Mouse (Mus musculus) CD8-positive naive resting alpha-beta T cell, adult 2 months (primary cell): ENCODE data around the gene Cldn19.

Source experiments
- DNase-seq, 2 experiments: peaks; one replicate each; pipeline ENCODE4 v3.0.0; 2022; ENCODE audit warnings: low read depth in 2 of 2, low spot score in 2 of 2

The Cldn19 gene

DNA sequence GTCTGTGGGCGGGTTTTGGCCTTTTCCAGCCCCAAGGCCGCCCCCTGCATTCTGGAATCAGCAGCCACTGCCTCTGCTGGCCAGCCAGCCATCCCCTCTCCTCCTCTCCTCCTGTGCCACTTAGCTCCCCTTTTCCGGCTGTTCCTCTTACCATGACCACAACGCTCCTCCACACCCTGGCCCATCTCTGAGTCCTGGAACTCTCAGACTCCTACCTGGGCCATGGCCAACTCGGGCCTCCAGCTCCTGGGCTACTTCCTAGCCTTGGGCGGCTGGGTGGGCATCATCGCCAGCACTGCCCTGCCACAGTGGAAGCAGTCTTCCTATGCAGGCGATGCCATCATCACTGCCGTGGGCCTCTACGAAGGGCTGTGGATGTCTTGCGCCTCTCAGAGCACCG lies at the start of gene Cldn19:
Gene Cldn19, plus strand, starts transcription at position 64 of the 400 bp plus-strand sequence.
- DNase-seq = no peak

DNA sequence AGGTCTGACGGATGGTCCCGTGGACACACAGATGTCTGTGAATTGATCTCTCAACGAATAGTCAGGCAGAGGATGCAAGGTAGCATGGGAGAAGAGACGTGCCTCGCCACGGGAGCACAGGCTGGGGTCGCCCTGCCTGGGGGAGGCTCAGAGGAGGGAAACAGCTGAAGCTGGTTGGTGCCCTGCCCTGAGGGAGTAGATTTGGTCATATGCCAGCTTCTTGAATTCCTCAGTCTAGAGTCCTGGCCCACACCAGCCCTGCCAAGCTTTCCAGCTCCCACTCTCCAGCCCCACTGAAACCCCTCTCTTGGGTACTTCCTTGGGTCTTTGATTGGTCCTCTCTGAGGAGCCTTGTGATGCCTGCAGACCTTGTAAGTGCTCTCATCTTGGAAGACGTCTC lies 38.5 kb upstream of the Cldn19 start:
- no peak for DNase-seq

DNA sequence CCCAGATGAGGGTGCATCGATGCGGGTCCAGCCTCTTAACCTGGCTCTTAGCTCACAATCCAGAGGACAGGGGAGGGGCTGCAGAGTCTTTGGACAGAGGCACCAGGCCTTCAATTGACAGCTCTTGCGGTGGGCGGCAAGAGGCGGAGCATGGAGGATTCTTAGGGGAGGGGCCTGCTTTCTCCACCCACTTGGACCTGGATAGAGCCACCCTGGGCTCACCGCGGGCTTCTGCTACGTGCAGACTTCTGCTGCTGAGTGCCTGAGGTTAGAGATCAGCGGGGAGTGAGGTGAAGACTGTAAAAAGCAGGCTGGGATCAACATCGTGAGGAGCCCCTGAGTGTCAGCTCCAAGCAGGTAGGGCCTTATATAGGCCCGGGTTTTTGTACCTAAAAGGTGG lies 37.0 kb upstream of the Cldn19 start, which contains the start of gene Tmem269:
Gene Tmem269, minus strand, starts transcription at position 49 of the 400 bp plus-strand sequence.
- DNase-seq = no peak

DNA sequence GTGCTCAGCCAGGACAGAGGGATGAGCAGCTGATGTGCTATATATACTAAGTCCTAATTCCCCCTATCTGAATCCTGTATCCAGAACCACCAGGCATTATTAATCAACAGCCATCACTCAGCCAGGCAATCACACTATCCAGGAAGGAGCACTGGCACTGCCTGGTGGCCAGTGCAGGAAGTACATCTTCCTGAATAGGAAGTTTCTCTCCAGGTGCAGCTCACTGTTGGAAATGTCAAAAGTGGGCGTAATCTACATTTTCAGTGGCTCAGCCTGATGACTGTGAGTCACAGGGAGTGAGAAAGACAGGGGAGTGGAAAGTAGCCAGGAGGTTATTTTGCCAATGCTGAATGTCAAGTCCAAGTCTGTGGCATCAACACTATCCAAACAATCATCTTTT lies 31.5 kb upstream of the Cldn19 start:
- peak in 1 of 2 experiments; percentile 18 for DNase-seq

DNA sequence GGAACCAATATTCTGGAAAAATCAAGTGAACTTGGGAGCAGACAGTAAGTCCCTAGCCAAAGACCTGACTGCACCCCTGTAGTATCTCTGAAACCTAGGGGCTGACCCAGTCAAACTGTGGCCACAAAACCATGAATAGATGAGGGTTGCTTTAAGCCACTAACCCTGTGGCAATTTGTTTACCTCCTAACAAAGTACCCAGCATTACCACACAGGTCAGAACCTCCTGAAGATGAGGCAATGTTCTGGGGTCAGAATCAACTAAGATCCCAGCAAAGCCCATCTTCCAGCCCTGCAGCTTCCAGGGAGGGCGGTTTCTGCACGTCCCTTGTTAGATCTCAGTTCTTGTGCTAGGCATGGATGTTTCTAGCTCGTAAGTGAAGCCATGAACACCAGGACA lies 30.7 kb upstream of the Cldn19 start:
- DNase-seq = no peak

DNA sequence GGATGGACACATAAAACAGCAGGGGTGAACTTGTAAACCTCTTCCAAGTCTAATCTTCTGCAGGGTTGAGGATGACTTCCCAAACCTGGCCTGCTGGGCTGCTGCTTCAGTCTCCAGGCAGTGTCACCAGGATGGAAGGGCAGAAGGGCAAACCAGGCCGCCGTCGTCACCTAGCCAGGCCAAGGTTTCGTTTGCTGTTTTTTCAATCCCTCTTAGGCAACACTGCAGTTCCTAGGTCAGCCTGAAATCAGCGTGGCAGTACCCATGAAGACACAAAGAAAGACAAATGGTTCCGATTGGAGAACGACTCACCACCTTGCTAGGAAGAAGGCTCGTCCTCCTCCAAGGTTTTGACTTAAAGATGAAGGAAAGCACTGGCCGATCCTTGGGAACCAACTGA lies 29.5 kb upstream of the Cldn19 start:
- no peak for DNase-seq

DNA sequence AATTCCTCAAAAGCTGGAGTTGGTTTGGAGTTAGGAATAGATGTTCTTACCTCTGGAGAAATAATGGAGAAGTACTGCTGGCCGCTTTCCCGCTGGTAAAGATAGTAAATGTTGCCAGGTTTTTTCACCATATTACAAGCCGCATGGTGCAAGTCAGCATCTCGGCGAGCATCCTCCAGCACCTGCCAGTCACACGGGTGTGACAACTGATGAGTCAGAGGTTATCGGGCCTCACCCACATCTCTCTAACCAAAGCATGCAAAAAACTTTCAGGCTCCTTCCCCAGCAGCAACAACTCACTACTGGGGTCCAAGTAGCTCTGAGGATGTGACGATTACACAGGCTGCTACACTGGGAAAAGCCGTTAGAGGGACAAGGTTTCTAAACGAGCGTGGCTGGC lies 28.5 kb upstream of the Cldn19 start:
- no peak for DNase-seq

DNA sequence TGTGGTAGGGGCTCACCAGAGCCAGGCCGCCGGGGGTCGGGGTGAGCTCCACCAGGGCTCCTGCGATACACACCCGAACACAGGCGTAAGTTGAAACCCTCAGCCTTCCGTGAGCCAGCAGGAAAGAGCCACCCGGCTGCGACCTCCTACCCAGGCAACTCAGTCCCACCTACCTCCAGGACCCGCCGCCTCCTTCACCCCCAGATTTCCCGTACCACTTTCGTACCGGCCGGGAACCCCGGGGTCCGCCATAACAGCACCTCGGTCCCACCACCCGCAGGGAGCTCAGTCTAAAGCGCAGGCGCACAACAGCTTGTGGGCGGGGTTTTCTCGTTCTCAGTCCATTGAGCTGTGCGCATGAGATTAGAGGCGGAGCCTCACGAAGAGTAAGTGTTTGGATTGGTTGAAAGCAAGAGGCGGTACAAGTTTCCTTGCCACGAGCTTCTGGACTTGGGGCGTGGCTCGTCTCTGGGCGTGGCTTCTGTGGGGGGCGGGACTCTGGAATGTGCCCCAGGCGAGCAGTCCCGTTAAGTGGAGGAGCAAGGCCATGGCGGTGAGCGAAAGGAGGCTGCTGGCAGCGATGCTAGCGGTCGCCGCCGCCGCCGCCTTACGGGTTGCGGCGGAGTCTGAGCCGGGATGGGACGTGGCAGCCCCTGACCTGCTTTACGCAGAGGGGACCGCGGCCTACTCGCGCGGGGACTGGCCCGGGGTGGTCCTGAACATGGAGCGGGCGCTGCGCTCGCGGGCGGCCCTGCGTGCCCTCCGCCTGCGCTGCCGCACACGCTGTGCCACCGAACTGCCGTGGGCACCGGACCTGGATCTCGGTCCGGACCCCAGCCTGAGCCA lies 22.6 kb upstream of the Cldn19 start, which contains the start of the genes AU022252 and P3h1:
Gene AU022252, minus strand, starts transcription at position 303 of the 846 bp plus-strand sequence.
Gene P3h1, plus strand, starts transcription at position 506 of the 846 bp plus-strand sequence.
- peak; percentile 98 to 99 for DNase-seq

DNA sequence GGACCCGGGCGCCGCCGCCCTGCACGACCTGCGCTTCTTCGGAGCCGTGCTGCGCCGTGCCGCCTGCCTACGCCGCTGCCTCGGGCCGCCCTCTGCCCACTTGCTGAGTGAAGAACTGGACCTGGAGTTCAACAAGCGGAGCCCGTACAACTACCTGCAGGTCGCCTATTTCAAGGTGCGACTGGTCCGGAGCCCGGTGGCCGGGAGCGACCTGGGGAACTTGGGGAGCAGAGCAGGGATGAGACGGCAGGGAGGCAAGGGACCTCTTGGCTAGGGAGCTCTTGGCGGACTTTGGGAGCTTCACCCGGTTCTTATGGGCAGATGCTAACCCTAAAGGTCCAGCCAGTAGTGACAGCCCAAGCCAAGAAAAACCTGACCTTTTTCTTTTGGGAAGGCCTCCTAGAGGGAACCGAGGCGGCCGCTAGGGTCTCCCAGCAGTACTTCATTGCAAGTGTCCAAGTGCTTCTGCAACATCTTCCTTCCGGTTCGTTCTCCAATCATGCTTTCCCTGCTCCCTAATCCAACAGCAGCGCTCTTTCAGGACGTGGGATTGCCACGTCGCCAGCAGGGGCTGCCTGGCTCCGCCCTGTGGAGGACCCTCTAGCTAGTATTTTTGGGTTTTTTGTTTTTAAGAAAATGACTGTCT lies 21.8 kb upstream of the Cldn19 start:
- peak; percentile 23 to 25 for DNase-seq

DNA sequence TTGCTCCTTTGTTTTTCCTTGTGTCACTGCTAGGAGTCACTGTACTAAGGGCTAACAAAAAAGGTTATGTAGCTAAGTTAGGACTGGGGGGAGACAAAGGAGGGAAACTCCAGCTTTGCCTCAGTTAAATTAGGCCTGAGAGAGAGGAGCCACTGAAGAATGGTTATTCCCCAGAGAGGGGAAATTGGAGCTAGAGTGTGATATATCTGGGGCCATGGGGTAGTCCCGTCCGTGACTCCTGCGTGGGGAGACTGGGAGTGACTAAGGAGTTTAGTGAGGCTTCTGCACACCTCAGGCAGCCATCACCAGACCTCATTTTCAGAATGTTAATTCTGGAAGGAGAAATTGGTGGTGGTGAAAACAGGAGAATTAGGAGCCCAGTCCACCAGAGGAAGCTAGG lies 20.9 kb upstream of the Cldn19 start:
- no peak for DNase-seq

DNA sequence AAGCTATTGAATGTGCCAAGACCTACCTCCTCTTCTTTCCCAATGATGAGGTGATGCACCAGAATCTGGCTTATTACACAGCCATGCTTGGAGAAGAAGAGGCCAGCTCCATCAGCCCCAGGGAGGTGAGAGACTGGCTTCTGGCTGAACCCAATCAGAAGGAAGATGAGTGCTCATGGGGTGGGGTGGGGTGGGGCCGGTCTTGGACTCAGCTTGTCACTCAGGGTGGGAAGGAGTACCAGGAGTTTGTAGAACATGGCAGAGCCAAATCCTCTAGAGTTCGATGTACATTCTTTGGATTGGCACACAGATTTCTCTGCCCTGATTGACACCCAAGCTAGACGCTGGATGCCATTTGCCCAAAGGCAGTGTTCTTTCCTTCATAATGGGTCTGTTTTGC lies 16.6 kb upstream of the Cldn19 start:
- DNase-seq = no peak

DNA sequence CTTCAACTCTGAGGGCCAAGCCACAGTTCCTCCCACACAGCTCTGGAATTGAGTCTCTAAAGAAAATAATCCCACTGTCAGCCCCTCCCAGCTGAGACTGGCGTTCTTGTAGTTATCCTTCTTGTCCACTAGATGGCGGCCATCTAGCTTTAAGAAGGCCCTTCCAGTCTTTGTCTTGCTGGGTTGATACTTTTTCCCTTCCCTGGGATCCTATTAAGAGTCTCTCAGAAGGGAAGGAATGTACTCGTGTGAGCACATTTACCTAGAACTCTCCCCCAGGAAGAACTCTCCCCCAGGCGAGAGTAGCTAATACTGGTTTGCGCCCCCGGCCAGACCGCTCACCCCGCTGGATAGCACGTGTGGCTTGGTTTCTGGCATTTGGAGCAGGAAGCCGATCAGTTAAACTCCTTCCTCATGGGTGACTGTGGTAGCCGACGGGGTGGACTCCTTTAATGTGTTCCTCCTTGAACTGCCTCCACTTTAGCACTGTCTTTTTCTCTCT lies 16.0 kb upstream of the Cldn19 start:
- DNase-seq = peak; percentile 43 to 50

DNA sequence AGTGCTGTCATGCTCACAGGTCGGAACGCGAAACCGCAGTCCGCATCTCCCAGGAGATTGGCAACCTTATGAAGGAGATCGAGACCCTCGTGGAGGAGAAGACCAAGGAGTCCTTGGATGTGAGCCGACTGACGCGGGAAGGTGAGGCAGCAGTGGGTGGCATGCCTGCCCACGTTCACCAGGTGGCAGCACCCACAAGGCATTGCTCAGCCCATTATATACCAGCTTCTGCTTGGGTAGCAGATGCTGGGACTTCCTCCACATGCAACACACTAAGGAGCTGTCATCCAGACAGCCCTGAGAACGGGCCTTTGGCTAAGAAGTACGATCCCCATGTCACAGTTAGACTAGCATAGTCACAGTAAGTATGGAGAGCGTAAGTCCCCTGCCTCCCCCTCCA lies 13.6 kb upstream of the Cldn19 start:
- peak in 1 of 2 experiments; percentile 9 for DNase-seq

DNA sequence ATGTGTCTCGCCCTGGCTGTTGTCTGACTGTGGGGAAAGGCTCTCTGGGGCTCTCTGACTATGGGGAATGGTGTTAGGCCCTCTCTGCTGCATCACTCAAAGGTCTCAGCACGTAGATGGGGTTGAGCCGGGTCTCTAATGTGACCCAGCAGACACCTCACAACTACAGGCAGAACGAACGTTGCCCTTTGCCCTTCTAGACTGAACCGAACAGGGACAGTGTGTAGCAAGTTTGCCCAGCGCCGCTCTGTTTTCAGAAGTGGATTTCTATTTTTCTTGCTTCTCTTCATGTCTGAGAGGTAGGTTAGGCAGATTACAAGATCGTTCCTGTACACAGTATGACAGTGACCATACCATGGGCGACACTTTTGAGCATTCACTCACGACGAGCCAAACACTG lies 12.6 kb upstream of the Cldn19 start:
- no peak for DNase-seq

DNA sequence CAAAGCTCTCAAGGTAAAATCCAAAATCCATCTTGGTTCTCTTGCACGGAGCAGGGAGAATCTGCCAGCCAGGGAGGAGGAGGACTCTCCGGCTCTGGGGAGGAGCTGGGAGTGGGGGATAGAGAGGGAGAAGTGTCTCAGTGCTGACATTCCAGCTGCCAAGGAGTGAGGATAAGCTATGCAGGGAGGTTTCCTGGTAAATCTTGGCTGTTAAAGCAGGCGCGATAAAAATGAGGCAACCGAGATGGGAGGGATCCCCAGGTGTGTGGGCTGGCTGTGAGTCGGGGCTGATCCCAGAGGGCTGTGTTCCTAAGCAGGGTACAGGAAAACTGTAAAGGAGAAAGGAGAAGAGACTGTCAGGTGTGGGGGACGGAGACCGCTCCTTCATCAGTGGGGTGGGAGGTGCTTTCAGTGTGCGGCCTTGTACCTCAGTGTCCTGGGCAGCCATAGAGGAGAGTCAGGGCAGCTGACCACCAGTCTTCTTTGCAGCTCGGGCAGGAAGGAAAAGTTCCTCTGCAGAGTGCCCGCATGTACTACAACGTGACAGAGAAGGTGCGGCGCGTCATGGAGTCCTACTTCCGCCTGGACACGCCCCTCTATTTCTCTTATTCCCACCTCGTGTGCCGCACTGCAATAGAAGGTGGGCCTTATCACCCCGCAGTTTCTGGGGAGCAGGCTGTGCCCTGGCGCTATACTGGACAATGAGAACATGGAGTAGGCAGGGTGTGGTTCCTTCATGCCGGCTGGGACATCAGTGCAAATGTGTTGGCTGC lies 10.6 kb upstream of the Cldn19 start:
- no peak for DNase-seq

DNA sequence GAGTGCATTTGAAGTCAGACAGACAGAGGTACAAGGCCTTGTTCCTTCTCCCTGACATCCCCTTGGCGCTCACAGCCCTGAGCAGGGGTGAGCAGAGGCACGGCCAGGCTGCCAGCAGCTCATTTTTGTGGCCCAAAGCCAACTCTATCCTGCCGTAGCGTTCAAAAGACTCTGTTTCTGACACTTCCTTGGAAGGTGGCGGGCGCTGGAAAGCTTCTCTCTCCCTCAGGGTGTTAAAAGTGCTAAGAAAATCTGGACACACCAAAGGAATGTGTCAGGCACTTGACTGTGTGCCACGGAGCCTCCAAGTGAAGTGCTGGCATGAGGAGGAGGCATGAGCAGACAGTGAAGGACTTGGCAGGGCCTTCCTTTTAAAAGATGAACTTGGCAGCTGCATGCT lies 9.7 kb upstream of the Cldn19 start:
- no peak for DNase-seq

DNA sequence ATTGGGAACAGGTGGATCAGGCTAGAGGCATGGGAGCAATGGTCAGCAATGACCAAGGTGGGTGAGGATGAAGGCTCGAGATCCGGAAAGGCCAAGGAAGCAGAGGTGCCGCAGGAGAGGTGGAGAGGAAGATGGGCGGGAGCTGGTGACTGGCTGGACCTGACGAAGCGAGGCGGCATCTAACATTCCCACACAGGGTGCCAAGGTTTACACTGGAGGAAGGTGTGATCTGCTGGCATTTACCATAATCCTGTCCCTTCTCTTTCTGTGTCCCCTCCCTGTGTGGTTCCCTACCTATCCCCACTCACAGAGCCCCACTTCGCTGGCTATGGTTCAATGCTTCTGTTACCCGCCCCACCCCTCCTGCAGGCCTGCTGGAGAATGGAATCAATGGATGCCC lies 9.3 kb upstream of the Cldn19 start:
- no peak for DNase-seq

DNA sequence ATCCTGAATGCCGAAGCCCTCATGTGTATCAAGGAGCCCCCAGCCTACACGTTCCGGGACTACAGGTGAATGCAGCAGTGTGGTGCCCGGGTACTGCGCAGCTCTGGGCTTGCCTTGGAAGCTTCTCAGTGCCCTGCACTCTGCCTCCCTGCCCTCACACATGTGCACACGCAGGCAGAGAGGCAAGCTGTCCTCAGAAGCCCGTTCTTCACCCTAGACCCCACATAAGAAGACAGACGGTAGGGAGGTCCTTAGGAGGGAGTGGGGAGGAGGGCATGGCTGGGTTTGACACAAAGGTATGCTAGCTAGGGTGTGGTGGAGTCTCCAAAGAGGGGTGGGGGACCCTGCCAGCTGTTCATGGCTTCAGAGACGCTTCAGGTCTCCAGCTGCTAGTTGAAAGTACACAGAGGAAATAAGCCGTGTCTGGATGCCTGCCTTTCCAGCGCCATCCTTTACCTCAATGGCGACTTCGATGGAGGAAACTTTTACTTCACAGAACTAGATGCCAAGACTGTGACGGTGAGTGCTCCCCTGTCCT lies 8.5 kb upstream of the Cldn19 start:
- no peak for DNase-seq

DNA sequence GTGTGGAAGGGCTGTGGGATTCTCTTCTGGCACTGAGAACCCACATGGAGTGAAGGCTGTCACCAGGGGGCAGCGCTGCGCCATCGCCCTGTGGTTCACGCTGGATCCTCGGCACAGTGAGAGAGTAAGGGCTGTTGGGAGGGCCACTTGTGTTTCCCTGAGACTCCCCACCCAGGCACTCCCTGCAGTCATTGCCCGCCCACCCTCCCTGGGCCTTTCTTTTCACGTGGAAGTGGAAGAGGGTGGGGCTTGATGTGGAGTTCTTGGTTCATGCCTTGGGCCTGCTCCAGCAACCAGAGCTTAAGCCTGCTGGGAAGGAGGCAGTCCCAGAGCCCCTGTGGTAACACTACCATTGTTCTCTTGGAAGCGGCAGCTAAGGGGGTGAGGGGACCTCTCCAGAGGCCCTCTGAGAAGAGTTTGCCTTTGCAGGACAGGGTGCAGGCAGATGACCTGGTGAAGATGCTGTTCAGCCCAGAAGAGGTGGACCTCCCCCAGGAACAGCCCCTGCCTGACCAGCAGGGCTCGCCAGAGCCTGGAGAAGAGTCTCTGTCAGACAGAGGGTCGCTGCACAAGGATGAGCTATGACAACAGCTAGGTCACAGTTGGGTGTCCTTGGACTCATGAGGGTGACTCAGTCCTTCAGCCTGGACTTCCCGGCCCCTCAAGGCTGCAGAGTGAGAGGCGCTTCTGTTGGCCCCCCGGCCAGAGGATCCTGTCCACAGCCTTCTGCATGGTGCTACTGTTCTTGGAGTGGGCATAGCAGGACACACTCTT lies 7.6 kb upstream of the Cldn19 start:
- peak; percentile 40 to 63 for DNase-seq

DNA sequence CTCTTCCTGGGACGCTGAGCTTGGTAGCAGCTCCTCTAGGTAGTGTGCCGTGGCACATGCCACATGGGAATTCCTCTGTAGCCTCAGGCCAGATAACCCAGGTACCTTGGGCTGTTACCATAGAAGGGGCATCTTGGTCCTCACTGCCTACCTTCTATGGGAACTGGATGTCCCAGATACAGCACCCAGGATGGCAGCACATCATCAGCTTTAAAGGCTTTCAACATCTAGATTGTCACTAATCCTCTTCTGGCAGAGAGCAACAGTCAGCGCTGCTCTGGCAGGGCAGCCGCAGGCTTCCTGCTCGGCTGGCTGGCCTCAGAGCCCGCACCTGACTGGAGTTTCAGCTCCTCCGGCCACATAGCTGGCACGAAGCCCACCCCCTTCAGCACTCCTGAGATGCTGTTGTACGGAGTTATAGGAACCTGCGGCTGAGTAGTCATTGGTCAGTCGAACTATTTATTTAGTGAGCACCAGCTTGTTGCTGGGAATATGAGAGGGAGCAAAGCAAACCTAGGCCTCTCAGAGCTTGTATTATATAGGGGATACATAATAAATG lies 6.7 kb upstream of the Cldn19 start:
- DNase-seq = no peak
